In the genomic region with DNA sequence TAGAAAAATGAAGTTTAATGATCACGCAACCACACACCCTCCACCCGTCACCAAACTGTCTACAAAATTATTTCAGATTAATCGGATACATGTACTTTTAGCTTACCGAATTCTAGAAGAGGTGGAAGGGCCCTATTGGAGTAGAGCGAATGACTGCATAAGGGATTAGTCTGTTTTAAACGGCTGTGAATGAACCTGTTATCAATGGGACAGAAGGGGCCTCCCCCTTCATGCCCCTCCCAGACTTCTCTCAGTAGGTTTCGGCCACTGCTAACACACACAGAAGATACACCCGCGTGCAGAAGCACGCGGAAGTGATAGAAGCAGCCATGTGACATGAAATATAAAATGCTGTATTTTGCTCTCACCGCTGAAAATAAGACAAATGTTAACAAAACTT, we compare ENCODE assay signal across 8 mouse cellular contexts. TPM values are rescaled to one million over a fixed set of nuclear protein-coding genes. Genes with fewer than 3 reads are reported as not detected.
A peak's percentile ranks its signal among the peaks of the same experiment; 100 is the strongest.
DNase-seq lines count a peak whose midpoint lies in the region; ATAC-seq and TF ChIP-seq lines count a peak whose summit lies in the region.

A gene (minus strand): TSS at position 150 of the 400 bp plus-strand sequence.

- peak; percentile 46 for ATAC-seq in neural tube, embryonic 11.5 days (ENCODE audit: insufficient read depth, low FRiP score, low TSS enrichment)
- ATAC-seq in hindbrain, embryonic 11.5 days (ENCODE audit: low FRiP score) = peak; percentile 54
- peak; percentile 79 for ATAC-seq in megakaryocyte progenitor cell, adult 5-6 weeks (replicated peaks; ENCODE audit: poor library complexity)

- H3K4me3 ChIP-seq in neural tube, embryonic 11.5 days (ENCODE audit: low read depth, low read length) = peak within 1 kb of the TSS; percentile 77
- peak within 1 kb of the TSS; percentile 88 for H3K4me3 ChIP-seq in hindbrain, embryonic 11.5 days (ENCODE audit: low read depth, low read length)

- no peak for TF ChIP-seq CTCF in brain, embryonic 14.5 days (IDR thresholded peaks at IDR 0.05; ENCODE audit: borderline replicate concordance, extremely low read depth, insufficient read depth, insufficient read length)

- H3K27me3 ChIP-seq in neural tube, embryonic 11.5 days (ENCODE audit: control insufficient read depth, insufficient read depth, low read length) = no peaks in the 10 kb centered on the region
- no peaks in the 10 kb centered on the region for H3K27me3 ChIP-seq in hindbrain, embryonic 11.5 days (ENCODE audit: control insufficient read depth, insufficient read depth, low read length)

- peak within 1 kb of the TSS; percentile 91 for H3K27ac ChIP-seq in neural tube, embryonic 11.5 days (ENCODE audit: low read depth, low read length)
- H3K27ac ChIP-seq in hindbrain, embryonic 11.5 days (ENCODE audit: low read depth, low read length) = peak within 1 kb of the TSS; percentile 91

- H3K9me3 ChIP-seq in neural tube, embryonic 11.5 days (ENCODE audit: control insufficient read depth, low read length) = no peaks in the 10 kb centered on the region
- H3K9me3 ChIP-seq in hindbrain, embryonic 11.5 days (ENCODE audit: control insufficient read depth, low read length) = no peaks in the 10 kb centered on the region

- peak; percentile 28 for DNase-seq in neural tube, embryonic 11.5 days (ENCODE audit: low spot score)
- DNase-seq in neural tube, embryonic 10.5 days (ENCODE audit: extremely low spot score, low spot score) = no peak
- peak; percentile 77 for DNase-seq in brain, embryonic 14.5 days (ENCODE audit: low read depth)
- DNase-seq in hindbrain, embryonic 11.5 days (ENCODE audit: low spot score) = peak; percentile 49
- no peak for DNase-seq in adrenal gland, postnatal 25 days
- no peak for DNase-seq in cerebellum, postnatal 36 days
- DNase-seq in kidney, adult 11 months = no peak

- 0 out of 2 replicates have a peak, but pooled peaks cover 3% of the 10 kb centered on the region for H3K4me1 ChIP-seq in neural tube, embryonic 11.5 days (ENCODE audit: control insufficient read depth, insufficient read depth, low read length)
- no peaks in the 10 kb centered on the region for H3K4me1 ChIP-seq in hindbrain, embryonic 11.5 days (replicated peaks; ENCODE audit: control insufficient read depth, insufficient read depth, low read length)

- peak within 1 kb of the TSS; percentile 51 for H3K4me2 ChIP-seq in neural tube, embryonic 11.5 days (ENCODE audit: low read depth)
- H3K4me2 ChIP-seq in hindbrain, embryonic 11.5 days (replicated peaks; ENCODE audit: low read depth, low read length) = peak within 1 kb of the TSS; percentile 63

- no peak for TF ChIP-seq POLR2A in brain, embryonic 14.5 days (IDR thresholded peaks at IDR 0.05; ENCODE audit: borderline replicate concordance, extremely low read depth, insufficient read depth, insufficient read length, poor library complexity, severe bottlenecking)

- peak within 1 kb of the TSS; percentile 88 for H3K9ac ChIP-seq in neural tube, embryonic 11.5 days (ENCODE audit: low read length)
- H3K9ac ChIP-seq in hindbrain, embryonic 11.5 days (ENCODE audit: low read depth, low read length) = peak within 1 kb of the TSS; percentile 94

- no peaks in the 10 kb centered on the region for H3K36me3 ChIP-seq in neural tube, embryonic 11.5 days (ENCODE audit: control insufficient read depth, insufficient read depth, low read length)
- no peaks in the 10 kb centered on the region for H3K36me3 ChIP-seq in hindbrain, embryonic 11.5 days (ENCODE audit: control insufficient read depth, insufficient read depth, low read length)

- 6% methylated on average over 12 of the region's 12 CpGs for WGBS in neural tube, embryonic 11.5 days
- WGBS in hindbrain, embryonic 11.5 days = 7% methylated on average over 12 of the region's 12 CpGs

RNA-seq across cellular contexts. Expression of the gene that starts here (rescaled TPM):
- polyA plus RNA-seq in neural tube, embryonic 11.5 days (2014; fragmentation: Nextera tagmentation; extraction: Ambion mirVana) = 60.8 and 65.0 TPM in 2 replicates
- polyA plus RNA-seq in brain, embryonic 14.5 days (2012; rRNA removed) = 55.0 and 65.0 TPM in 2 replicates
- polyA plus RNA-seq in hindbrain, embryonic 11.5 days (2014; fragmentation: Nextera tagmentation; extraction: Ambion mirVana) = 28.3 and 33.0 TPM in 2 replicates
- 2.0 and 3.6 TPM in 2 replicates for total RNA-seq in megakaryocyte progenitor cell, adult 5-6 weeks (2015)
- total RNA-seq in megakaryocyte progenitor cell, adult 5-6 weeks (2017) = 0.58 and 2.0 TPM in 2 replicates
- total RNA-seq in adrenal gland, postnatal 25 days (2021) = 3.3 and 8.0 TPM in 2 replicates

Comparison
In these comparisons a context has a peak if more than half of its experiments do, and no peak if none do; other contexts are left out.
1. DNase-seq: peak in neural tube, embryonic 11.5 days (single experiment), brain, embryonic 14.5 days (single experiment) and hindbrain, embryonic 11.5 days (single experiment); none in neural tube, embryonic 10.5 days (single experiment), adrenal gland, postnatal 25 days (single experiment), cerebellum, postnatal 36 days (0 of 2) and kidney, adult 11 months (single experiment).
2. Peak in every context shown above with its lines, with median percentiles within 50 percentile points of each other: ATAC-seq.